Mouse (Mus musculus) right cerebral cortex, postnatal 10 days (tissue): ENCODE measurements at regions not wholly inside any gene's neighbourhood (a gene's known extent, or its start where the extent isn't known, plus 50 kb on each side); places are given as distances from the start of the nearest gene placed in this dataset.

Experiments used
- DNase-seq, 2 experiments: peaks; one replicate each; pipeline ENCODE4 v3.0.0; 2021; ENCODE audit warnings: low spot score in 2 of 2

GRCm38 (mm10) chr10:51056950-51057349 is 162.4 kb downstream of the Sim1 start:
- DNase-seq, result no peak

GRCm38 (mm10) chr10:51058333-51058732 is 163.8 kb downstream of the Sim1 start:
- no peak for DNase-seq

- no peak for DNase-seq
Measured at GRCm38 (mm10) chr10:51101590-51101989, 207.0 kb downstream of the Sim1 start.

GRCm38 (mm10) chr10:51151833-51152232 is 257.3 kb downstream of the Sim1 start:
- DNase-seq, result no peak

GRCm38 (mm10) chr10:51153484-51153985 is 259.0 kb downstream of the Sim1 start:
- DNase-seq, result peak; percentile 28 to 46

- DNase-seq, result no peak
Measured at GRCm38 (mm10) chr10:51154016-51154415, 259.5 kb downstream of the Sim1 start.

GRCm38 (mm10) chr10:51154743-51155142 is 260.2 kb downstream of the Sim1 start:
- no peak for DNase-seq

- DNase-seq, result no peak
Measured at GRCm38 (mm10) chr10:51173619-51174018, 279.1 kb downstream of the Sim1 start.

- DNase-seq, result no peak
Measured at GRCm38 (mm10) chr10:51175993-51176577, 281.5 kb downstream of the Sim1 start.

- no peak for DNase-seq
Measured at GRCm38 (mm10) chr10:51176692-51177091, 282.1 kb downstream of the Sim1 start.

- no peak for DNase-seq
Measured at GRCm38 (mm10) chr10:51181752-51182151, 287.2 kb downstream of the Sim1 start.

- DNase-seq, result no peak
Measured at GRCm38 (mm10) chr10:51191407-51192059, 288.9 kb upstream of the Gm49339 start.

- no peak for DNase-seq
Measured at GRCm38 (mm10) chr10:51219481-51219880, 260.9 kb upstream of the Gm49339 start.

- no peak for DNase-seq
Measured at GRCm38 (mm10) chr10:51233592-51233991, 246.8 kb upstream of the Gm49339 start.

GRCm38 (mm10) chr10:51235586-51236575 is 244.5 kb upstream of the Gm49339 start:
- no peak for DNase-seq

- DNase-seq, result no peak
Measured at GRCm38 (mm10) chr10:51238103-51238502, 242.3 kb upstream of the Gm49339 start.

- DNase-seq, result no peak
Measured at GRCm38 (mm10) chr10:51253439-51253838, 227.0 kb upstream of the Gm49339 start.

GRCm38 (mm10) chr10:51257587-51258049 is 222.8 kb upstream of the Gm49339 start:
- no peak for DNase-seq

GRCm38 (mm10) chr10:51271364-51271763 is 209.0 kb upstream of the Gm49339 start:
- DNase-seq, result peak; percentile 30 to 65

- DNase-seq, result no peak
Measured at GRCm38 (mm10) chr10:51278195-51278594, 202.2 kb upstream of the Gm49339 start.

- no peak for DNase-seq
Measured at GRCm38 (mm10) chr10:51282451-51282850, 198.0 kb upstream of the Gm49339 start.

- no peak for DNase-seq
Measured at GRCm38 (mm10) chr10:51284538-51284937, 195.9 kb upstream of the Gm49339 start.
